Comparison of ENCODE assay signal across 24 mouse cellular contexts in the genomic region with DNA sequence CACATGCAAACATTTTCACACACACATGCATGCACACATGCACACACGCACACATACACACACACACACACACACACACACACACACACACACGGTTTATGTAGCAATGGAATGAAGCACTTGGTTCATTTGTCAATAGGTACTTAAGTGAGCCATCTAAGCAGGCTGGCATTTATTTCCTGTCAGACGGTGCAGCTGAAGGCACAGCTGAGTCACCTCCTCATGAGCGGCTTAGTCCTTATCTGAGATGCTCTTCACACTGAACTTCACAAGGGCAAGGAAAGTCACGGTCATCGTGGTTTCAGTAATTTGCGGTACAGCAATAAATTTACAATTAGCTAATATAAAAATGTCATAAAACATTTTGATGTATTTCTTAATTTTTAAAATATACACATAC. TPM values are rescaled to one million over a fixed set of nuclear protein-coding genes. Genes with fewer than 3 reads are reported as not detected.
A peak's percentile ranks its signal among the peaks of the same experiment; 100 is the strongest.
DNase-seq lines count a peak whose midpoint lies in the region; ATAC-seq and TF ChIP-seq lines count a peak whose summit lies in the region.
"Had no signal": no experiment of that assay in that cellular context is flagged by ENCODE, and none has a peak within 500 bp of the region (broad histone marks: within the 10 kb centered on the region; RNA-seq: fewer than 3 reads in every experiment).

No protein-coding gene starts in this region.

- 32% methylated on average over 7 of the region's 7 CpGs for WGBS in heart, embryonic 12.5 days

- H3K4me2 ChIP-seq in heart, embryonic 12.5 days = no peak overlapping the region
- H3K4me2 ChIP-seq: embryonic facial prominence, embryonic 12.5 days; forebrain, embryonic 12.5 days; hindbrain, embryonic 12.5 days; limb, embryonic 13.5 days; liver, embryonic 12.5 days; midbrain, embryonic 15.5 days; neural tube, embryonic 13.5 days had no signal

- H3K79me3 ChIP-seq in C2C12 (ENCODE audit: low read depth) = no peaks in the 10 kb centered on the region

- peaks cover 12% of the 10 kb centered on the region for H3K36me3 ChIP-seq in heart, embryonic 12.5 days
- peaks cover 10% of the 10 kb centered on the region for H3K36me3 ChIP-seq in C2C12 (ENCODE audit: control insufficient read depth, insufficient read depth)
- H3K36me3 ChIP-seq: liver, embryonic 12.5 days; midbrain, embryonic 15.5 days had no signal

- DNase-seq in heart, adult 8-10 months (ENCODE audit: low spot score) = no peak
- no peak for DNase-seq in right cerebral cortex, adult 18-20 months
- no peak for DNase-seq in neural tube, embryonic 10.5 days (ENCODE audit: extremely low spot score, low spot score)
- DNase-seq: B cell, adult 2 months; cerebellum, adult 11-12 months; cerebellum, postnatal 14 days; gastrocnemius, adult 2 months; kidney, adult 11 months; layer of hippocampus, adult 9-11 months; lung, adult 18-20 months; lung, postnatal 10 days; thymus, adult 2 months had no signal

- H3K79me2 ChIP-seq in C2C12 (ENCODE audit: control insufficient read depth, insufficient read depth) = no peaks in the 10 kb centered on the region

- no peak overlapping the region for H3K4me3 ChIP-seq in heart, embryonic 12.5 days
- no peak overlapping the region for H3K4me3 ChIP-seq in C2C12 (ENCODE audit: insufficient read depth, poor library complexity, severe bottlenecking)
- H3K4me3 ChIP-seq: embryonic facial prominence, embryonic 12.5 days; forebrain, embryonic 12.5 days; gastrocnemius, adult 2 months; hindbrain, embryonic 12.5 days; limb, embryonic 13.5 days; liver, embryonic 12.5 days; midbrain, embryonic 15.5 days; neural tube, embryonic 13.5 days had no signal

- peaks cover 6% of the 10 kb centered on the region; the same call in 1 of the 2 replicates for H3K4me1 ChIP-seq in heart, embryonic 12.5 days (replicated peaks)
- H3K4me1 ChIP-seq: embryonic facial prominence, embryonic 12.5 days; forebrain, embryonic 12.5 days; hindbrain, embryonic 12.5 days; limb, embryonic 13.5 days; liver, embryonic 12.5 days; midbrain, embryonic 15.5 days; neural tube, embryonic 13.5 days had no signal

- no peak overlapping the region for H3ac ChIP-seq in C2C12 (ENCODE audit: control insufficient read depth, insufficient read length, low read depth)

- peak; percentile 69 for ATAC-seq in heart, embryonic 12.5 days (ENCODE audit: insufficient number of reproducible peaks, low FRiP score)
- peak; percentile 69 for ATAC-seq in common myeloid progenitor, adult 5-6 weeks (replicated peaks; ENCODE audit: low read depth, poor library complexity, severe bottlenecking)
- ATAC-seq in megakaryocyte-erythroid progenitor cell, adult 5-6 weeks (replicated peaks; ENCODE audit: low FRiP score, low TSS enrichment, poor library complexity, severe bottlenecking) = 0 out of 2 replicates have a peak, but pooled peaks have one; percentile 41
- ATAC-seq: liver, embryonic 12.5 days; midbrain, embryonic 15.5 days had no signal

- no peak for TF ChIP-seq CTCF in C2C12 (IDR thresholded peaks at IDR 0.05; ENCODE audit: control insufficient read depth, insufficient read depth, insufficient read length)

- no peaks in the 10 kb centered on the region for H3K9me3 ChIP-seq in heart, embryonic 12.5 days (replicated peaks)
- H3K9me3 ChIP-seq: embryonic facial prominence, embryonic 12.5 days; forebrain, embryonic 12.5 days; hindbrain, embryonic 12.5 days; limb, embryonic 13.5 days; liver, embryonic 12.5 days; midbrain, embryonic 15.5 days; neural tube, embryonic 13.5 days had no signal

- H3K27ac ChIP-seq in heart, embryonic 12.5 days (ENCODE audit: poor library complexity, severe bottlenecking) = no peak overlapping the region
- H3K27ac ChIP-seq: embryonic facial prominence, embryonic 12.5 days; forebrain, embryonic 12.5 days; gastrocnemius, adult 2 months; hindbrain, embryonic 12.5 days; kidney, postnatal 0 days; limb, embryonic 13.5 days; liver, embryonic 12.5 days; midbrain, embryonic 15.5 days; neural tube, embryonic 13.5 days had no signal

- no peaks in the 10 kb centered on the region for H3K27me3 ChIP-seq in heart, embryonic 12.5 days (replicated peaks)
- no peaks in the 10 kb centered on the region for H3K27me3 ChIP-seq in C2C12 (ENCODE audit: control insufficient read depth, insufficient read depth, insufficient read length)
- H3K27me3 ChIP-seq: embryonic facial prominence, embryonic 12.5 days; forebrain, embryonic 12.5 days; hindbrain, embryonic 12.5 days; limb, embryonic 13.5 days; liver, embryonic 12.5 days; midbrain, embryonic 15.5 days; neural tube, embryonic 13.5 days had no signal

- no peak overlapping the region for H3K9ac ChIP-seq in heart, embryonic 12.5 days
- H3K9ac ChIP-seq: embryonic facial prominence, embryonic 12.5 days; forebrain, embryonic 12.5 days; hindbrain, embryonic 12.5 days; limb, embryonic 13.5 days; liver, embryonic 12.5 days; midbrain, embryonic 15.5 days; neural tube, embryonic 13.5 days had no signal

TF ChIP-seq in C2C12, 6 proteins besides CTCF, POLR2A, EP300 and RAD21:
- TF ChIP-seq FOSL1 (IDR thresholded peaks at IDR 0.05; ENCODE audit: insufficient read depth, low read length, poor library complexity, severe bottlenecking) (peak; percentile 9), MYOD1 (IDR thresholded peaks at IDR 0.05; ENCODE audit: control insufficient read depth, insufficient read length, low read depth) (no peak)

RNA-seq across cellular contexts. Expression of a gene that starts 55.5 kb away (rescaled TPM):
- polyA plus RNA-seq in heart, embryonic 12.5 days (2016; fragmentation: Nextera tagmentation; extraction: Ambion mirVana) = 11.3 and 12.7 TPM in 2 replicates
- 1 to 10 TPM; 6.8 to 9.6 (median 7.5) TPM for total RNA-seq in heart, adult 8-10 months (2022)
- 2.6 TPM for polyA plus RNA-seq in C2C12 (2012; fragmentation: generic; extraction: Trizol)
- total RNA-seq in common myeloid progenitor, adult 5-6 weeks (2017) = 4.1 and 6.5 TPM in 2 replicates
- 4.2 and 4.9 TPM in 2 replicates for total RNA-seq in megakaryocyte-erythroid progenitor cell, adult 5-6 weeks (2014; fragmentation: Nextera tagmentation)
- total RNA-seq in megakaryocyte-erythroid progenitor cell, adult 5-6 weeks (2017) = 1.3 and 10.3 TPM in 2 replicates
